Mouse (Mus musculus) hindbrain, embryonic 16.5 days (tissue): Measurements from ENCODE around the gene Aco2. TPM values are rescaled to one million over a fixed set of nuclear protein-coding genes. Genes with fewer than 3 reads are reported as not detected.
A peak's percentile ranks its signal among the peaks of the same experiment; 100 is the strongest.

Experiments used
- ATAC-seq: fragments of 200-750 bp; cut with Nextera tagmentation; 2 replicates; pipeline ENCODE4 v1.8.0; 2017; ENCODE audit warnings: moderate TSS enrichment, moderate library complexity
- H3K27ac ChIP-seq: fragments of 300-500 bp; sonication (generic); 2 replicates; pipeline ENCODE4 v1.5.1; 2014; ENCODE audit warnings: low read depth, mild to moderate bottlenecking, control low read depth, low read length, moderate library complexity
- H3K27me3 ChIP-seq: fragments of 300-500 bp; sonication (generic); replicated peaks from 2 replicates; pipeline ENCODE4 v1.6.1; 2014; ENCODE audit warnings: low read length; ENCODE audit not compliant: control insufficient read depth, insufficient read depth
- H3K36me3 ChIP-seq: fragments of 300-500 bp; sonication (generic); 2 replicates; pipeline ENCODE4 v1.6.1; 2014; ENCODE audit warnings: mild to moderate bottlenecking, low read length, moderate library complexity, mixed read lengths; ENCODE audit not compliant: control insufficient read depth, insufficient read depth
- H3K4me1 ChIP-seq: fragments of 300-500 bp; sonication (generic); 2 replicates; pipeline ENCODE4 v1.6.1; 2014; ENCODE audit warnings: low read depth, low read length; ENCODE audit not compliant: control insufficient read depth, insufficient read depth
- H3K4me2 ChIP-seq: fragments of 300-500 bp; sonication (generic); 2 replicates; pipeline ENCODE4 v1.6.1; 2014; ENCODE audit warnings: mild to moderate bottlenecking, low read length, control low read depth, moderate library complexity
- H3K4me3 ChIP-seq: fragments of 300-500 bp; sonication (generic); 2 replicates; pipeline ENCODE4 v1.5.1; 2014; ENCODE audit warnings: mild to moderate bottlenecking, low read length, control low read depth, moderate library complexity
- H3K9ac ChIP-seq: fragments of 300-500 bp; sonication (generic); 2 replicates; pipeline ENCODE4 v1.6.1; 2014; ENCODE audit warnings: low read depth, mild to moderate bottlenecking, control low read depth, low read length, moderate library complexity
- H3K9me3 ChIP-seq: fragments of 300-500 bp; sonication (generic); 2 replicates; pipeline ENCODE4 v1.6.1; 2014; ENCODE audit warnings: mild to moderate bottlenecking, low read length, moderate library complexity; ENCODE audit not compliant: control insufficient read depth
- WGBS: fragments of 180-500 bp; shearing (Covaris S2); extraction: QIAGEN DNeasy Blood & Tissue Kit; methylation state at CpG from one replicate; pipeline ENCODE4 v1.1.7; 2014; 5-methylcytosine and 5-hydroxymethylcytosine counted together
- polyA plus RNA-seq: library from polyadenylated mRNA; unstranded; fragments of >200 nt; fragmentation: Nextera tagmentation; extraction: Ambion mirVana; gene quantifications from 2 replicates; pipeline ENCODE4 v1.2.1, GENCODE M21; 2015

The Aco2 gene
- polyA plus RNA-seq, 1 experiment from 2014 or later: 346 TPM

- Histone ChIP-seq H3K27ac (no peak overlapping the region), H3K9ac (no peak overlapping the region), H3K27me3 (peaks cover 2% of the 10 kb centered on the region; the same call in 1 of the 2 replicates), H3K36me3 (no peaks in the 10 kb centered on the region), H3K4me2 (no peak overlapping the region), H3K4me3 (no peak overlapping the region), H3K4me1 (peaks cover 12% of the 10 kb centered on the region), H3K9me3 (no peaks in the 10 kb centered on the region)
- WGBS: 82% methylated on average over 4 of the region's 4 CpGs
- ATAC-seq: no peak
These were observed 38.6 kb upstream of the Aco2 start for GRCm38 (mm10) chr15:81833481-81833880.

DNA sequence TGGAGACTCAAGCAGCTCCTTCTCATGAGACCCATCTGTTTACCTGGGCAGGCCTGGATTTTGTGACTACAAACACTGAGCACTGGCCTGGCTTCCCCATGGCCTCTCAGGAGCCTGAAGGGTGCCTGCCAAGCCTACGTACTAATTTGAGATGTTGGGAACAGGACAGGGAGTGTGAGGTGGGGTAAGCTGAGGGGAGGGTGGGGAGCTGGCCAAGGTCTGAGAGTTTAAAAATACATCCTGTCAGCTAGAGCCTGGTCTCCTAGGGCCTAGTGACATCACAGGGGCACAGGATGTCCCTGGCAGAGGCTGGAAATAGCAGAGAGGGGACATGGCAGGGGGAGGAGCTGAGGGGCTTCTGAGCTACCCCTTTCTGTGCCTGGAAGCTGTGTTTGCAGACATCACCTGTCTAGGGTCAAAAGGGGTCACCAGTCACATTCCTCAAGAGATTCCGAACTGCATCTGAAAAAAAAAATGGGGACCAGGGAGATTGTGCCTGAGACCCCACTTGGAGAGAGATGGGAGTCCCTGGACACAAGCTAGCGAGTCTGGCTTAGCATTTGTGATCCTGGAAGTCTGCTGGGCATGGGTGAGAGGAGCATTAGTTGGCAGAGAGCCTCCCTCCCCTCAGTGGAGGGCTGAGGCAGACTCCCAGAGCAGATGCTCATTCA, 37.8 kb upstream of the Aco2 start:
- Histone ChIP-seq H3K9ac (no peak overlapping the region; the same call in 1 of the 2 replicates), H3K9me3 (no peaks in the 10 kb centered on the region), H3K4me3 (no peak overlapping the region), H3K4me1 (peaks cover 12% of the 10 kb centered on the region), H3K4me2 (no peak overlapping the region), H3K27me3 (peaks cover 2% of the 10 kb centered on the region; the same call in 1 of the 2 replicates), H3K36me3 (no peaks in the 10 kb centered on the region), H3K27ac (no peak overlapping the region)
- WGBS: 45% methylated on average over 3 of the region's 3 CpGs
- ATAC-seq: no peak

GRCm38 (mm10) chr15:81835007-81835880, 36.9 kb upstream of the Aco2 start:
- ATAC-seq: no peak
- Histone ChIP-seq H3K9ac (no peak overlapping the region), H3K9me3 (no peaks in the 10 kb centered on the region), H3K27ac (no peak overlapping the region), H3K36me3 (no peaks in the 10 kb centered on the region), H3K27me3 (peaks cover 2% of the 10 kb centered on the region; the same call in 1 of the 2 replicates), H3K4me1 (peaks cover 17% of the 10 kb centered on the region), H3K4me3 (no peak overlapping the region), H3K4me2 (no peak overlapping the region)
- WGBS: 70% methylated on average over 10 of the region's 10 CpGs

DNA sequence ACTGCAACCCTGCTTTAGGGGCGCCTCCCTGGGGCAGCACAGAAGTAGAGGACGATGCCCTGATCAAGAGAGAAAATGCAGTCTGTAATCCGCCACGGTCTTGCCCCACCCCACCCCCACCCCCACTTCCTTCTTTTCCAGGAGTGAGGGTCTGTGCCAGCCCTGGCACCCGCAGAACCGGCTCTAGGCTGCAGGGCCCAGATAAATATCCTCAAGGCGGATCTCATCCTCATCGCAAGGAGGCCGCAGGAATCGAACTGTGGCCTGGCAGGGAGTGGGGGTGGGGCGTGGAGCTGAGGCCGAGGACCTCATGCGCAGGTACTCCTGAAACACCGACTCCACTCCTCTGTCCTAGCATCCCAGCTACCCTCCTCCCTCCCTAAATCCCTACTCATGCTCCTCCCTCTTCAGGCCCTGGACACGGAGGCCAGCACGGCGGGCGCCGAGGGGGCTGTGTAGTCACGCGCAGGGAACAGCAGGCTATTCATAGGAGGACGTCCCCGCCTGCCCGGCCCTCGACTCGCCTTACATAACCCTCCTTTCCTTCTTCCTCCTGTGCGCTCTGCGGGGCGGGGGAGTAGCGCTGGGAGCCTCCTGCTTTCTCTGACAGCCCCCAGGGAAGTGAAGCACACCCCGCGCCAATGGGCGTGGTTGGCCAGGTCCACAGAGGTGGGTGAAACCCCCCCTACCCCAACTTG, 35.8 kb upstream of the Aco2 start:
- Histone ChIP-seq H3K9ac (peak overlapping the region; percentile 42), H3K4me3 (peak overlapping the region; percentile 20), H3K36me3 (no peaks in the 10 kb centered on the region), H3K4me2 (peak overlapping the region; percentile 51), H3K27me3 (peaks cover 2% of the 10 kb centered on the region; the same call in 1 of the 2 replicates), H3K27ac (no peak overlapping the region), H3K4me1 (peaks cover 16% of the 10 kb centered on the region), H3K9me3 (no peaks in the 10 kb centered on the region)
- 4% methylated on average over 30 of the region's 33 CpGs for WGBS
- peak; percentile 67 for ATAC-seq

DNA sequence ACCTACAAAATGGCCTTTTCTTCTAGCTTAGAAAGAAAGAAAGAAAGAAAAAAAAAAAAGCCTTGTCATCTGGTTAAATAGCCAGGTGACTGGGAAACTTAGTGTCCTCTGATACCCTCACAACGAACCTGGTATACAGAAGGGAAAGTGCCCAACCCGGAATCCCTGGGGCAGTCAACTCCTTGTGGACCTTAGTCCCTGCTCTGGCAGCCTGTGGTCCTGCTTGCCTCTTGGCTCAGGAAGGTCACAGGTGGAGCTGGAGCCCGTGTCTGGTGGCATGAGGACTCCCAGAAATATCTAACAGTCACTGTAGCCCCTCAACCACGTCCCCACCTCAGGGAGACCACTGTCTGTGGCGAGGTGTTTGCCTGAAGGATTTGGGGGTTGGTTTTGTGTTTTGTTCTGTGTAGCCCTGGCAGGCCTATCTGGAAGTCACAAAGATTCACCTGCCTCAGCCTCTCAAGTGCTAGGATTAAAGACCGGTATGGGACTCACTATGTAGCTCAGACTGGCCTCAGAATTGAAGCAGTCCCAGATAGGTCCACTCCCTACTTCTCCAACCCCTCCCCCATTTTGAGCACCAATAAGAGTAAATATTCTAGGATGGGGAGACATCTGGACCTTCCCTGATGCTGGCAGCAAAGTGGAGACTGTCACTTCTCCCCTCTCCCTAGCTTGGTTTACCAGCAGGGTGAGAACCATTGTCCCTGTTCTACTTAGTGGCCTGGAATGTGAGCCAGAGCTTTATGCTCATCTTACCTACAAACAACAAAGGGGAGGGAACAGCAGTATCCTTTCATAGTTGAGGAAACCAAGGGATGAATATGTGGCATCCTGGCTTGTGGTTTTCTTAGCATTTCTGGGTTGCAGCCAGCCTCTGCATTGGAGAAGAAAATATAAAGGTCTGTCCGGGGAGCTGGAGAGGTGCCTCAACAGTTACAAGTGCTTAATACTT, 34.9 kb upstream of the Aco2 start:
- 70% methylated on average over 7 of the region's 7 CpGs for WGBS
- no peaks in the 10 kb centered on the region for H3K36me3 ChIP-seq
- H3K9me3 ChIP-seq: no peaks in the 10 kb centered on the region
- H3K4me1 ChIP-seq: peaks cover 14% of the 10 kb centered on the region
- H3K4me2 ChIP-seq: no peak overlapping the region
- H3K27me3 ChIP-seq: peaks cover 2% of the 10 kb centered on the region; the same call in 1 of the 2 replicates
- no peak overlapping the region for H3K4me3 ChIP-seq
- H3K27ac ChIP-seq: no peak overlapping the region
- no peak overlapping the region for H3K9ac ChIP-seq
- no peak for ATAC-seq

DNA sequence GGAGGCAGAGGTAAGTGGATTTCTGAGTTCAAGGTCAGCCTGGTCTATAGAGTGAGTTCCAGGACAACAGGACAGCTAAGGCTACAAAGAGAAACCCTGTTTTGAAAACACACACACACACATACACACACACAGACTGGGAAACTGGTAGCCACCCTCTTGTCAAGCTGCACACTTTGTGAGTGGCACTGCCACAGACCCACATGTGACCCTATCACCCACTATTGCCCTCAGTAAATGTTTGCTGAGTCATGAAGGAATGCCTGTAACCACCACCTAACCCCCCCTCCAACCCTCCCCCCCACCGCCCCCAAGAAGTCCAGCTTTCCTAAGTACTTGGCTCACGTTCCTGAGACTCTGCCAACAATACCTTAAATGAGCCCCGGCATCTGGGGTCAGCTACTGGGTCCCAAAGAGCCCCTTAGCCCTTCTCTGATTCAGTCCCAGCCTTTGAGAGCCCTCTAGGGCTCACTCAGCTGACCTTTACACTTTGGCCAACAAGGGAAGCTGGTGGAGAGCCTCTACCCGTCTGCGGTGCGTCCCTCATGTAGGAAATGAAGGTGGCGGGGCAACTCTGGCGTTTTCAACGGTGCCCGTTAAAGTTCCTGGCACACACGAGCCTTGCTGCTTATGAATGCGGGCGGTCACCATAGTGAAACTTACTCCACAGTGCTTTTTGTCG, 33.4 kb upstream of the Aco2 start:
- Histone ChIP-seq H3K27ac (no peak overlapping the region; the same call in 1 of the 2 replicates), H3K4me2 (no peak overlapping the region), H3K9me3 (no peaks in the 10 kb centered on the region), H3K27me3 (peaks cover 2% of the 10 kb centered on the region; the same call in 1 of the 2 replicates), H3K4me1 (peaks cover 14% of the 10 kb centered on the region), H3K9ac (no peak overlapping the region), H3K36me3 (no peaks in the 10 kb centered on the region), H3K4me3 (no peak overlapping the region)
- ATAC-seq: no peak
- 56% methylated on average over 14 of the region's 14 CpGs for WGBS

- Histone ChIP-seq H3K9me3 (no peaks in the 10 kb centered on the region), H3K27ac (no peak overlapping the region; the same call in none of the 2 replicates), H3K4me3 (no peak overlapping the region), H3K27me3 (peaks cover 2% of the 10 kb centered on the region; the same call in 1 of the 2 replicates), H3K9ac (no peak overlapping the region), H3K4me1 (peaks cover 14% of the 10 kb centered on the region), H3K36me3 (no peaks in the 10 kb centered on the region), H3K4me2 (no peak overlapping the region)
- WGBS: 52% methylated on average over 5 of the region's 5 CpGs
- peak; percentile 92 for ATAC-seq
These were observed 32.5 kb upstream of the Aco2 start for GRCm38 (mm10) chr15:81839634-81840033.

DNA sequence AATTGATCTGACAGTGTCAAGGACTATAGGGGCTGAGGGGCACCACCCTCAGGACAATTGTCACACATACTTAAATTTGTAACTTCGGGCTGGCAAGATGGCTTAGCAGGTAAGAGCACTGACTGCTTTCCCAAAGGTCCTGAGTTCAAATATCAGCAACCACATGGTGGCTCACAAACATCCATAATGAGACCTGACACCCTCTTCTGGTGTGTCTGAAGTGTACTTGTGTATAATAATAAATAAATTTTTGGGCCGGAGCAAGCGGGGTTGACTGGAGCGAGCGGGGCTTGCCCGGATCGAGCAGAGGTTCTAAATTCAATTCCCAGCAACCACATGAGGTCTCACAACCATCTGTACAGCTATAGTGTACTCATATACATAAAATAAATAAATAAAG, 31.8 kb upstream of the Aco2 start:
- peaks cover 14% of the 10 kb centered on the region for H3K4me1 ChIP-seq
- H3K4me3 ChIP-seq: no peak overlapping the region
- ATAC-seq: no peak
- no peak overlapping the region for H3K4me2 ChIP-seq
- 94% methylated on average over 7 of the region's 7 CpGs for WGBS
- H3K27me3 ChIP-seq: peaks cover 2% of the 10 kb centered on the region; the same call in 1 of the 2 replicates
- no peaks in the 10 kb centered on the region for H3K9me3 ChIP-seq
- no peak overlapping the region for H3K27ac ChIP-seq
- no peaks in the 10 kb centered on the region for H3K36me3 ChIP-seq
- H3K9ac ChIP-seq: no peak overlapping the region
